10 mouse cellular contexts compared by ENCODE assay signal in the genomic region with DNA sequence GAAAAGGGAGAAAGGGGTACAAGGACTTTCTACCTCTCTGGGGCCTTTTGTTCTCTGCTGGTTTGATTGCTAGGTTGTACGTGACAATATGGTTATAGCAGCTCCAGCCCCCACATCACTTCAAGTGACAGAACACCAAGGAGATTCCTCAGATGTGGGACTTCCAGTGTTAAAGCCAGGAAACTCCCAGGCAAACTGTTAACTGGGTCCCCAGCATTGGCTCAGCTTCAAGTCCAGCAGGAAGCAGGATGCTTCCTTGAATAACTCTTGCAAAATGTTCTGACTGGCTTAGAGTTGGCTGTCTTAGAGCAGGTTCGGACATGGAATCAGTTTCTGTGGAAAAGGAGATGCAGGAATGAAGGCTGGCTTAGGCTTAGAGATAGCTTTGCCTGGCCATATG. TPM values are rescaled to one million over a fixed set of nuclear protein-coding genes. Genes with fewer than 3 reads are reported as not detected.
DNase-seq lines count a peak whose midpoint lies in the region; ATAC-seq lines count a peak whose summit lies in the region.
"Had no signal": no experiment of that assay in that cellular context is flagged by ENCODE, and none has a peak within 500 bp of the region (broad histone marks: within the 10 kb centered on the region; RNA-seq: fewer than 3 reads in every experiment).

No protein-coding gene starts in this region.

- peak overlapping the region; percentile 11; the same call in 1 of the 2 replicates for H3K27ac ChIP-seq in embryonic facial prominence, embryonic 14.5 days (replicated peaks; ENCODE audit: low read depth, low read length)
- H3K27ac ChIP-seq in embryonic facial prominence, embryonic 10.5 days (replicated peaks), result no peak overlapping the region
- H3K27ac ChIP-seq in heart, embryonic 14.5 days (replicated peaks in 1 of 2; ENCODE audit: control insufficient read depth in 1 of 2, insufficient read depth in 1 of 2, low read depth in 2 of 2, low read length in 2 of 2), result peak overlapping the region; percentile 70 to 80
- H3K27ac ChIP-seq in intestine, embryonic 16.5 days (ENCODE audit: low read length), result no peak overlapping the region
- H3K27ac ChIP-seq: hindbrain, embryonic 15.5 days; liver, embryonic 13.5 days had no signal

- no peaks in the 10 kb centered on the region for H3K9me3 ChIP-seq in embryonic facial prominence, embryonic 14.5 days (ENCODE audit: control insufficient read depth, low read length)
- H3K9me3 ChIP-seq in embryonic facial prominence, embryonic 10.5 days, result no peaks in the 10 kb centered on the region
- no peaks in the 10 kb centered on the region for H3K9me3 ChIP-seq in heart, embryonic 14.5 days (ENCODE audit: control insufficient read depth, low read length)
- H3K9me3 ChIP-seq in intestine, embryonic 16.5 days (ENCODE audit: control insufficient read depth, low read length), result no peaks in the 10 kb centered on the region
- H3K9me3 ChIP-seq: hindbrain, embryonic 15.5 days; liver, embryonic 13.5 days had no signal

- peak; percentile 33 for DNase-seq in embryonic facial prominence, embryonic 14.5 days (ENCODE audit: low spot score)
- no peak for DNase-seq in embryonic facial prominence, embryonic 10.5 days (ENCODE audit: low spot score)
- DNase-seq in brain, adult 2 months (ENCODE audit: low read depth, low spot score), result peak; percentile 76
- DNase-seq in left cerebral cortex, postnatal 25 days (ENCODE audit: low spot score in 2 of 2), result peak; percentile 42 to 90
- DNase-seq in thymus, adult 18-20 months, result no peak
- DNase-seq: liver, embryonic 13.5 days had no signal

- H3K4me2 ChIP-seq in embryonic facial prominence, embryonic 14.5 days (ENCODE audit: low read depth, low read length), result no peak overlapping the region
- H3K4me2 ChIP-seq in heart, embryonic 14.5 days (ENCODE audit: low read length), result no peak overlapping the region
- no peak overlapping the region for H3K4me2 ChIP-seq in intestine, embryonic 16.5 days (ENCODE audit: low read depth, low read length)
- H3K4me2 ChIP-seq: hindbrain, embryonic 15.5 days; liver, embryonic 13.5 days had no signal

- no peak overlapping the region for H3K9ac ChIP-seq in embryonic facial prominence, embryonic 14.5 days (ENCODE audit: low read depth, low read length)
- no peak overlapping the region for H3K9ac ChIP-seq in heart, embryonic 14.5 days (ENCODE audit: low read length)
- no peak overlapping the region for H3K9ac ChIP-seq in intestine, embryonic 16.5 days (ENCODE audit: low read depth, low read length)
- H3K9ac ChIP-seq: hindbrain, embryonic 15.5 days; liver, embryonic 13.5 days had no signal

- intact Hi-C loops in left cerebral cortex, postnatal 25 days (cut with DNase I), result loop anchor here (1.0 to 10.0 kb wide), 3 partner anchors 112 to 621 kb away; no protein-coding TSS in a partner anchor

- ATAC-seq in embryonic facial prominence, embryonic 14.5 days (ENCODE audit: low read depth), result no peak
- no peak; the same call in 1 of the 2 replicates for ATAC-seq in heart, embryonic 14.5 days (ENCODE audit: insufficient number of reproducible peaks, insufficient read depth, low FRiP score, low read depth)
- ATAC-seq in intestine, embryonic 16.5 days, result no peak
- ATAC-seq in inflammation-experienced regulatory T-cells, adult 6 months, result no peak

- no peak overlapping the region for H3K4me3 ChIP-seq in embryonic facial prominence, embryonic 14.5 days (ENCODE audit: low read depth, low read length)
- no peak overlapping the region for H3K4me3 ChIP-seq in embryonic facial prominence, embryonic 10.5 days
- H3K4me3 ChIP-seq in heart, embryonic 14.5 days (ENCODE audit: control insufficient read depth in 1 of 2, insufficient read depth in 1 of 2, low read depth in 1 of 2, low read length in 2 of 2), result no peak overlapping the region
- no peak overlapping the region for H3K4me3 ChIP-seq in intestine, embryonic 16.5 days (ENCODE audit: low read length)
- H3K4me3 ChIP-seq: hindbrain, embryonic 15.5 days; liver, embryonic 13.5 days had no signal

- peaks cover 10% of the 10 kb centered on the region; the same call in 1 of the 2 replicates for H3K4me1 ChIP-seq in embryonic facial prominence, embryonic 14.5 days (ENCODE audit: control insufficient read depth, insufficient read depth, low read length)
- H3K4me1 ChIP-seq in embryonic facial prominence, embryonic 10.5 days, result no peaks in the 10 kb centered on the region
- H3K4me1 ChIP-seq in heart, embryonic 14.5 days (ENCODE audit: control insufficient read depth in 2 of 2, insufficient read depth in 2 of 2, low read length in 2 of 2), result peaks cover 16 to 20% of the 10 kb centered on the region in 2 experiments
- H3K4me1 ChIP-seq in intestine, embryonic 16.5 days (ENCODE audit: control insufficient read depth, insufficient read depth, low read length), result peaks cover 3% of the 10 kb centered on the region; the same call in 1 of the 2 replicates
- H3K4me1 ChIP-seq: hindbrain, embryonic 15.5 days; liver, embryonic 13.5 days had no signal

- H3K27me3 ChIP-seq in embryonic facial prominence, embryonic 14.5 days (replicated peaks; ENCODE audit: control insufficient read depth, insufficient read depth, low read length), result no peaks in the 10 kb centered on the region
- no peaks in the 10 kb centered on the region for H3K27me3 ChIP-seq in embryonic facial prominence, embryonic 10.5 days (replicated peaks; ENCODE audit: low read depth, poor library complexity, severe bottlenecking)
- no peaks in the 10 kb centered on the region for H3K27me3 ChIP-seq in heart, embryonic 14.5 days (ENCODE audit: control insufficient read depth, insufficient read depth, low read length)
- no peaks in the 10 kb centered on the region for H3K27me3 ChIP-seq in intestine, embryonic 16.5 days (replicated peaks; ENCODE audit: control insufficient read depth, insufficient read depth, low read length)
- H3K27me3 ChIP-seq: hindbrain, embryonic 15.5 days; liver, embryonic 13.5 days had no signal

- H3K36me3 ChIP-seq in embryonic facial prominence, embryonic 14.5 days (ENCODE audit: control insufficient read depth, insufficient read depth, low read length), result no peaks in the 10 kb centered on the region
- H3K36me3 ChIP-seq in embryonic facial prominence, embryonic 10.5 days (replicated peaks), result no peaks in the 10 kb centered on the region
- H3K36me3 ChIP-seq in heart, embryonic 14.5 days (ENCODE audit: control insufficient read depth, insufficient read depth, low read length), result no peaks in the 10 kb centered on the region
- no peaks in the 10 kb centered on the region for H3K36me3 ChIP-seq in intestine, embryonic 16.5 days (ENCODE audit: control insufficient read depth, insufficient read depth, low read length)
- H3K36me3 ChIP-seq: hindbrain, embryonic 15.5 days; liver, embryonic 13.5 days had no signal

- WGBS in embryonic facial prominence, embryonic 14.5 days, result 53% methylated on average over 2 of the region's 2 CpGs
- 81% methylated on average over 2 of the region's 2 CpGs for WGBS in embryonic facial prominence, embryonic 10.5 days
- WGBS in heart, embryonic 14.5 days, result 45% methylated on average over 2 of the region's 2 CpGs
- WGBS in intestine, embryonic 16.5 days, result 61% methylated on average over 2 of the region's 2 CpGs

RNA-seq across cellular contexts. Expression of gene Kcne4, which starts 47.3 kb away (rescaled TPM):
- 16.4 and 22.5 TPM in 2 replicates for polyA plus RNA-seq in embryonic facial prominence, embryonic 14.5 days (2014; fragmentation: Nextera tagmentation; extraction: Ambion mirVana)
- 0.11 and 0.36 TPM in 2 replicates for polyA plus RNA-seq in embryonic facial prominence, embryonic 10.5 days (2016; fragmentation: Nextera tagmentation; extraction: Ambion mirVana)
- 3.3 and 4.2 TPM in 2 replicates for polyA plus RNA-seq in heart, embryonic 14.5 days (2014; fragmentation: Nextera tagmentation; extraction: Ambion mirVana)
- 1 to 10 TPM in 1 of 2 experiments, under 1 TPM in 1; 0.80 to 1.2 TPM for total RNA-seq in left cerebral cortex, postnatal 25 days (2021)
- polyA plus RNA-seq in intestine, embryonic 16.5 days (2015; fragmentation: Nextera tagmentation; extraction: Ambion mirVana), result 5.6 and 6.0 TPM in 2 replicates
- polyA plus RNA-seq in inflammation-experienced regulatory T-cells, adult 6 months (2017; shearing (Covaris generic)), result not detected

Comparison
In these comparisons a context has a peak if more than half of its experiments do, and no peak if none do; other contexts are left out.
1. DNase-seq: peak in embryonic facial prominence, embryonic 14.5 days (single experiment), brain, adult 2 months (single experiment) and left cerebral cortex, postnatal 25 days (2 of 2); none in embryonic facial prominence, embryonic 10.5 days (single experiment) and thymus, adult 18-20 months (0 of 2).
2. H3K27ac ChIP-seq: peak in embryonic facial prominence, embryonic 14.5 days (single experiment) and heart, embryonic 14.5 days (2 of 2); none in embryonic facial prominence, embryonic 10.5 days (single experiment) and intestine, embryonic 16.5 days (single experiment).